Mouse (Mus musculus): Measurements from ENCODE around the gene Smu1. TPM values are rescaled to one million over a fixed set of nuclear protein-coding genes. Genes with fewer than 3 reads are reported as not detected.
A peak's percentile ranks its signal among the peaks of the same experiment; 100 is the strongest.

Gene Smu1
- polyA plus RNA-seq, 1 experiment from 2014 or later = 56.8 TPM

DNA sequence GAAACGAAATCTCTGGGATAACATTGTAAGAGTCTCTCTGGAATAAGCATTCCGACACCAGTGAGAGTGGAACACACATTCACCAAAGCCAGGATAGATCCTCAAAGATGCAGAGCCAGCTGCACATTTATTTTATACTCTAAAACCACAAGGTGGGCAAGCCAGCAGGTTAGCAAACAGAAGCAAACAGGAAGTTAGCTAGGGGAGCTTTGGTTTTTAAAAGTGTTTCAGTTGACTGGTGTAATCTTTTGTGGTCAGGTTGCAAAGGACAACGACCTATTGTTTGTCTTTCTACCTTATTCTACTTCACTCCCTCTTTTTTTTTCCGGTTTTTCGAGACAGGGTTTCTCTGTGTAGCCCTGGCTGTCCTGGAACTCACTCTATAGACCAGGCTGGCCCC is 2.2 kb upstream of the Smu1 start:
- ATAC-seq = no peak
- 39% methylated on average over 5 of the region's 5 CpGs for WGBS (ENCODE audit: insufficient replicate concordance)
- no peak overlapping the region for H3K4me3 ChIP-seq (ENCODE audit: low read depth, low read length)

GRCm38 (mm10) chr4:40757157-40757779 is 455 bp downstream of the Smu1 start:
- peak; percentile 53 for DNase-seq
- Histone ChIP-seq H3K27ac (ENCODE audit: low read depth) (peak overlapping the region; percentile 92), H3K4me1 (ENCODE audit: insufficient read depth) (peaks cover 11% of the 10 kb centered on the region; the same call in 1 of the 2 replicates), H3K4me2 (ENCODE audit: low read depth, low read length) (peak overlapping the region; percentile 71), H3K9me3 (ENCODE audit: low read length) (no peaks in the 10 kb centered on the region), H3K36me3 (replicated peaks; ENCODE audit: insufficient read depth, low read length) (peaks cover 27% of the 10 kb centered on the region), H3K27me3 (ENCODE audit: insufficient read depth, low read length) (no peaks in the 10 kb centered on the region), H3K4me3 (ENCODE audit: low read depth, low read length) (peak overlapping the region; percentile 100), H3K9ac (replicated peaks) (peak overlapping the region; percentile 97)
- 4% methylated on average over 39 of the region's 39 CpGs for WGBS (ENCODE audit: insufficient replicate concordance)
- 0 out of 2 replicates have a peak, but pooled peaks have one; percentile 1 for TF ChIP-seq CTCF (IDR thresholded peaks at IDR 0.05; ENCODE audit: low read depth)
- TF ChIP-seq EP300 (IDR thresholded peaks at IDR 0.05; ENCODE audit: low read depth) = no peak
- peak; percentile 67 for ATAC-seq

More for the DNA sequence above, 2.2 kb upstream of the Smu1 start:
- Histone ChIP-seq H3K9ac (replicated peaks) (no peak overlapping the region), H3K4me1 (ENCODE audit: insufficient read depth) (peaks cover 11% of the 10 kb centered on the region; the same call in 1 of the 2 replicates), H3K9me3 (ENCODE audit: low read length) (no peaks in the 10 kb centered on the region), H3K36me3 (replicated peaks; ENCODE audit: insufficient read depth, low read length) (peaks cover 5% of the 10 kb centered on the region; the same call in 1 of the 2 replicates), H3K27ac (ENCODE audit: low read depth) (no peak overlapping the region), H3K27me3 (ENCODE audit: insufficient read depth, low read length) (no peaks in the 10 kb centered on the region), H3K4me2 (ENCODE audit: low read depth, low read length) (no peak overlapping the region)
- TF ChIP-seq CTCF (IDR thresholded peaks at IDR 0.05; ENCODE audit: low read depth) = no peak
- TF ChIP-seq EP300 (IDR thresholded peaks at IDR 0.05; ENCODE audit: low read depth) = no peak
- no peak for DNase-seq

- no peaks in the 10 kb centered on the region for H3K27me3 ChIP-seq (ENCODE audit: insufficient read depth, low read length)
- H3K4me3 ChIP-seq (ENCODE audit: low read depth, low read length) = no peak overlapping the region
- no peak overlapping the region for H3K27ac ChIP-seq (ENCODE audit: low read depth)
- H3K4me1 ChIP-seq (ENCODE audit: insufficient read depth) = no peaks in the 10 kb centered on the region
- DNase-seq = no peak
- WGBS (ENCODE audit: insufficient replicate concordance) = 64% methylated on average over 1 of the region's 1 CpGs
- H3K9ac ChIP-seq (replicated peaks) = no peak overlapping the region
- no peak overlapping the region for H3K4me2 ChIP-seq (ENCODE audit: low read depth, low read length)
- H3K9me3 ChIP-seq (ENCODE audit: low read length) = no peaks in the 10 kb centered on the region
- no peak for ATAC-seq
- TF ChIP-seq CTCF (IDR thresholded peaks at IDR 0.05; ENCODE audit: low read depth) = no peak
- no peak for TF ChIP-seq EP300 (IDR thresholded peaks at IDR 0.05; ENCODE audit: low read depth)
- H3K36me3 ChIP-seq (replicated peaks; ENCODE audit: insufficient read depth, low read length) = peaks cover 70% of the 10 kb centered on the region
Observed at GRCm38 (mm10) chr4:40735351-40735750, 22.4 kb downstream of the Smu1 start.

- TF ChIP-seq CTCF (IDR thresholded peaks at IDR 0.05; ENCODE audit: low read depth) (no peak), EP300 (IDR thresholded peaks at IDR 0.05; ENCODE audit: low read depth) (no peak)
- H3K9me3 ChIP-seq (ENCODE audit: low read length) = no peaks in the 10 kb centered on the region
- H3K4me3 ChIP-seq (ENCODE audit: low read depth, low read length) = no peak overlapping the region
- H3K9ac ChIP-seq (replicated peaks) = no peak overlapping the region
- ATAC-seq (no peak), DNase-seq (no peak)
- H3K27ac ChIP-seq (ENCODE audit: low read depth) = no peak overlapping the region
- peaks cover 68% of the 10 kb centered on the region for H3K36me3 ChIP-seq (replicated peaks; ENCODE audit: insufficient read depth, low read length)
- H3K4me2 ChIP-seq (ENCODE audit: low read depth, low read length) = no peak overlapping the region
- 0 out of 2 replicates have a peak, but pooled peaks cover 2% of the 10 kb centered on the region for H3K4me1 ChIP-seq (ENCODE audit: insufficient read depth)
- H3K27me3 ChIP-seq (ENCODE audit: insufficient read depth, low read length) = no peaks in the 10 kb centered on the region
Observed at GRCm38 (mm10) chr4:40731262-40731661, 26.5 kb downstream of the Smu1 start.

DNA sequence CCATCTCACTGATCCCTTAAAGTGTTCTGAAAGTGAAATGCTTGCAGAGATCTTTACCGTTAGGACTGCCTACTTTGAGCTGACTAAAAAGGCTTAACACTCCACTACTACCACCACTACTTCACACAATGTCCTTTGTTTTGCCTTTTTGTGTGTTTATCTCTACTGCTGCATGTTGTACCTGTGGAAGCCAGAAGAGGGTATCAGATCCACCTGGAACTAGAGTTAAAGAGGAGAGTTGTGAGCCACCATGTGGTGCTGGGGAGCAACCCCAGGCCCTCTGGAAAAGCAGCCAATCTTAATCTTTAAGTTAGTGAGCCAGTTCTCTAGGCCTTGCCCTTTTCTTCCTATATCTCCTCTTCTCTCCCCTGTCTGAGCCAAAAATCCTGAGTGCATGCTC is 30.5 kb downstream of the Smu1 start:
- WGBS (ENCODE audit: insufficient replicate concordance) = 90% methylated on average over 1 of the region's 1 CpGs
- DNase-seq (no peak), ATAC-seq (no peak)
- Histone ChIP-seq H3K4me1 (ENCODE audit: insufficient read depth) (peaks cover 13% of the 10 kb centered on the region), H3K36me3 (replicated peaks; ENCODE audit: insufficient read depth, low read length) (peaks cover 51% of the 10 kb centered on the region), H3K27ac (ENCODE audit: low read depth) (no peak overlapping the region), H3K4me3 (ENCODE audit: low read depth, low read length) (no peak overlapping the region), H3K9ac (replicated peaks) (no peak overlapping the region), H3K9me3 (ENCODE audit: low read length) (no peaks in the 10 kb centered on the region), H3K27me3 (ENCODE audit: insufficient read depth, low read length) (no peaks in the 10 kb centered on the region), H3K4me2 (ENCODE audit: low read depth, low read length) (no peak overlapping the region)
- TF ChIP-seq CTCF (IDR thresholded peaks at IDR 0.05; ENCODE audit: low read depth) = peak; percentile 24
- no peak for TF ChIP-seq EP300 (IDR thresholded peaks at IDR 0.05; ENCODE audit: low read depth)

- H3K4me1 ChIP-seq (ENCODE audit: insufficient read depth) = peaks cover 23% of the 10 kb centered on the region
- H3K27me3 ChIP-seq (ENCODE audit: insufficient read depth, low read length) = no peaks in the 10 kb centered on the region
- peak overlapping the region; percentile 72; the same call in 1 of the 2 replicates for H3K4me2 ChIP-seq (ENCODE audit: low read depth, low read length)
- no peak for DNase-seq
- H3K36me3 ChIP-seq (replicated peaks; ENCODE audit: insufficient read depth, low read length) = peaks cover 35% of the 10 kb centered on the region
- H3K9ac ChIP-seq (replicated peaks) = no peak overlapping the region
- no peaks in the 10 kb centered on the region for H3K9me3 ChIP-seq (ENCODE audit: low read length)
- no peak; the same call in 1 of the 2 replicates for TF ChIP-seq EP300 (IDR thresholded peaks at IDR 0.05; ENCODE audit: low read depth)
- TF ChIP-seq CTCF (IDR thresholded peaks at IDR 0.05; ENCODE audit: low read depth) = no peak
- H3K27ac ChIP-seq (ENCODE audit: low read depth) = no peak overlapping the region
- H3K4me3 ChIP-seq (ENCODE audit: low read depth, low read length) = no peak overlapping the region
- ATAC-seq = no peak
Observed at GRCm38 (mm10) chr4:40725554-40725953, 32.2 kb downstream of the Smu1 start.
